11 mouse cellular contexts compared by ENCODE assay signal in genomic region chr19:25267247-25267646, GRCm38 (mm10). TPM values are rescaled to one million over a fixed set of nuclear protein-coding genes. Genes with fewer than 3 reads are reported as not detected.
DNase-seq lines count a peak whose midpoint lies in the region; ATAC-seq lines count a peak whose summit lies in the region.
"Had no signal": no experiment of that assay in that cellular context is flagged by ENCODE, and none has a peak within 500 bp of the region (broad histone marks: within the 10 kb centered on the region; RNA-seq: fewer than 3 reads in every experiment).

No protein-coding gene starts in this region.

- peak; percentile 34 for DNase-seq in adrenal gland, postnatal 14 days
- no peak for DNase-seq in adrenal gland, adult 18-20 months (ENCODE audit: low spot score in 2 of 2)
- DNase-seq in layer of hippocampus, adult 18-20 months (ENCODE audit: low spot score in 2 of 2) = peak; percentile 12 to 16
- DNase-seq in layer of hippocampus, adult 9-11 months = no peak
- DNase-seq in embryonic facial prominence, embryonic 14.5 days (ENCODE audit: low spot score) = peak; percentile 48
- DNase-seq in lung, postnatal 25 days (ENCODE audit: low spot score) = peak; percentile 52
- DNase-seq: B cell, adult 2 months had no signal

- no peaks in the 10 kb centered on the region for H3K36me3 ChIP-seq in embryonic facial prominence, embryonic 14.5 days (ENCODE audit: control insufficient read depth, insufficient read depth, low read length)
- H3K36me3 ChIP-seq: lung, embryonic 15.5 days had no signal

- peaks cover 6% of the 10 kb centered on the region; the same call in 1 of the 2 replicates for H3K4me1 ChIP-seq in embryonic facial prominence, embryonic 14.5 days (ENCODE audit: control insufficient read depth, insufficient read depth, low read length)

- no peak overlapping the region for H3K9ac ChIP-seq in embryonic facial prominence, embryonic 14.5 days (ENCODE audit: low read depth, low read length)
- H3K9ac ChIP-seq: lung, embryonic 15.5 days had no signal

- H3K4me2 ChIP-seq in embryonic facial prominence, embryonic 14.5 days (ENCODE audit: low read depth, low read length) = no peak overlapping the region
- H3K4me2 ChIP-seq: lung, embryonic 15.5 days had no signal

- H3K9me3 ChIP-seq in embryonic facial prominence, embryonic 14.5 days (ENCODE audit: control insufficient read depth, low read length) = no peaks in the 10 kb centered on the region
- H3K9me3 ChIP-seq: lung, embryonic 15.5 days had no signal

- 41% methylated on average over 6 of the region's 6 CpGs for WGBS in embryonic facial prominence, embryonic 14.5 days

- H3K27me3 ChIP-seq in embryonic facial prominence, embryonic 14.5 days (replicated peaks; ENCODE audit: control insufficient read depth, insufficient read depth, low read length) = no peaks in the 10 kb centered on the region
- H3K27me3 ChIP-seq: lung, embryonic 15.5 days had no signal

- no peak for ATAC-seq in embryonic facial prominence, embryonic 14.5 days (ENCODE audit: low read depth)
- no peak for ATAC-seq in CD4-positive, CD25-positive, alpha-beta regulatory T cell, adult 4 months
- no peak for ATAC-seq in activated CD4-positive, CD25-positive, alpha-beta regulatory T cell, adult 4 months

- H3K27ac ChIP-seq in embryonic facial prominence, embryonic 14.5 days (replicated peaks; ENCODE audit: low read depth, low read length) = 0 out of 2 replicates have a peak overlapping the region, but pooled peaks have one; percentile 12
- H3K27ac ChIP-seq: lung, embryonic 15.5 days had no signal

- H3K4me3 ChIP-seq in embryonic facial prominence, embryonic 14.5 days (ENCODE audit: low read depth, low read length) = no peak overlapping the region
- H3K4me3 ChIP-seq: lung, embryonic 15.5 days had no signal

RNA-seq across cellular contexts. Expression of gene Kank1, which starts 30.5 kb away (rescaled TPM):
- total RNA-seq in adrenal gland, postnatal 14 days (2021) = 22.3 and 26.1 TPM in 2 replicates
- total RNA-seq in adrenal gland, adult 18-20 months (2021) = 10 to 100 TPM; 11.2 to 17.6 TPM
- 10 to 100 TPM; 17.8 to 20.1 TPM for total RNA-seq in layer of hippocampus, adult 18-20 months (2021)
- 16.6 and 18.5 TPM in 2 replicates for polyA plus RNA-seq in embryonic facial prominence, embryonic 14.5 days (2014; fragmentation: Nextera tagmentation; extraction: Ambion mirVana)
- polyA plus RNA-seq in CD4-positive, CD25-positive, alpha-beta regulatory T cell, adult 4 months (2017; shearing (Covaris generic)) = not detected
- not detected for polyA plus RNA-seq in activated CD4-positive, CD25-positive, alpha-beta regulatory T cell, adult 4 months (2017; shearing (Covaris generic))
- total RNA-seq: neutrophil, adult 5-6 weeks had no signal

Comparison
In these comparisons a context has a peak if more than half of its experiments do, and no peak if none do; other contexts are left out.
1. DNase-seq: peak in adrenal gland, postnatal 14 days (single experiment), layer of hippocampus, adult 18-20 months (2 of 2), embryonic facial prominence, embryonic 14.5 days (single experiment) and lung, postnatal 25 days (single experiment); none in adrenal gland, adult 18-20 months (0 of 2) and layer of hippocampus, adult 9-11 months (single experiment).